Mouse (Mus musculus): ENCODE results near the gene Wdr82. TPM values are rescaled to one million over a fixed set of nuclear protein-coding genes. Genes with fewer than 3 reads are reported as not detected.

Wdr82 gene
- polyA plus RNA-seq, 1 experiment from 2014 or later, result 27.1 TPM

DNA sequence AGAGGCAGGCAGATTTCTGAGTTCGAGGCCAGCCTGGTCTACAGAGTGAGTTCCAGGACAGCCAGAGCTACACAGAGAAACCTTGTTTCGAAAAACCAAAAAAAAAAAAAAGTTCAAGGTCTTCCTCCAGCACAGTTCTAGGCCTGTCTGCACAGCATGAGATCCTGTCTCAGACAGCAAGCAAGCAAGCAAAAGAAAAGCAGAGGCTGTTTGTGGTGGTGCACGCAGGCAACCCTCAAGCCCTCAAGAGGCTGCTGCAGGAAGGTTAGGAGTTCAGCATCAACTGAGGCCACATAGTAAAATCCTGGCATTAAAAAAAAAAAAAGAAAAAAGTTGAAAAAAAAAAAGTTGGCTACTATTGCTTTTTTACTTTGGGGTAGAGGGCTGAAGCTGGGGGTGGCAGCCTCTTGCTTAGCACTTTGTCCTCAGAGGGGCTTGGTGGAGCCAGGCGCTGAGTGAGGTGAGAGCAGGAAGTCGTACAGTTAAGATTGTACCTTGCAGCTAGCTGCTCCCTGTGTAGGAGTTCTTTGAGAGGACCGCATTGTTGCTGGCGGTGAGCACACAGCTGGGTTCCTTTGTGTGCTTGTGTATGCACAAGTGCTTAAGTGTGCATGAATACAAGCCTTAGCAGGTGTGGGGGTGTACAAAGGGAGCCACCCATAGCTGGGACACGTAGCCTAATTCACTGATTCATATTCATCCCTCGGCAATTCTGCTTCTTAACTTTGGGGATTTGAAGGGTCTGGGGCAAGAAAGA, 40.3 kb downstream of the Wdr82 start:
- 62% methylated on average over 9 of the region's 9 CpGs for WGBS
- H3K4me2 ChIP-seq (replicated peaks; ENCODE audit: low read depth, low read length), result peak overlapping the region; percentile 36; the same call in 1 of the 2 replicates
- ATAC-seq (ENCODE audit: low FRiP score, low TSS enrichment), result no peak
- H3K27me3 ChIP-seq (ENCODE audit: control insufficient read depth, insufficient read depth, low read length), result no peaks in the 10 kb centered on the region
- no peak overlapping the region for H3K9ac ChIP-seq (ENCODE audit: low read depth, low read length)
- H3K27ac ChIP-seq (ENCODE audit: low read depth, low read length), result no peak overlapping the region
- peaks cover 13% of the 10 kb centered on the region for H3K4me1 ChIP-seq (ENCODE audit: control insufficient read depth, insufficient read depth, low read length)
- H3K36me3 ChIP-seq (ENCODE audit: control insufficient read depth, insufficient read depth, low read length), result peaks cover 41% of the 10 kb centered on the region
- H3K9me3 ChIP-seq (ENCODE audit: control insufficient read depth, low read length), result no peaks in the 10 kb centered on the region
- no peak overlapping the region for H3K4me3 ChIP-seq (ENCODE audit: low read length)

DNA sequence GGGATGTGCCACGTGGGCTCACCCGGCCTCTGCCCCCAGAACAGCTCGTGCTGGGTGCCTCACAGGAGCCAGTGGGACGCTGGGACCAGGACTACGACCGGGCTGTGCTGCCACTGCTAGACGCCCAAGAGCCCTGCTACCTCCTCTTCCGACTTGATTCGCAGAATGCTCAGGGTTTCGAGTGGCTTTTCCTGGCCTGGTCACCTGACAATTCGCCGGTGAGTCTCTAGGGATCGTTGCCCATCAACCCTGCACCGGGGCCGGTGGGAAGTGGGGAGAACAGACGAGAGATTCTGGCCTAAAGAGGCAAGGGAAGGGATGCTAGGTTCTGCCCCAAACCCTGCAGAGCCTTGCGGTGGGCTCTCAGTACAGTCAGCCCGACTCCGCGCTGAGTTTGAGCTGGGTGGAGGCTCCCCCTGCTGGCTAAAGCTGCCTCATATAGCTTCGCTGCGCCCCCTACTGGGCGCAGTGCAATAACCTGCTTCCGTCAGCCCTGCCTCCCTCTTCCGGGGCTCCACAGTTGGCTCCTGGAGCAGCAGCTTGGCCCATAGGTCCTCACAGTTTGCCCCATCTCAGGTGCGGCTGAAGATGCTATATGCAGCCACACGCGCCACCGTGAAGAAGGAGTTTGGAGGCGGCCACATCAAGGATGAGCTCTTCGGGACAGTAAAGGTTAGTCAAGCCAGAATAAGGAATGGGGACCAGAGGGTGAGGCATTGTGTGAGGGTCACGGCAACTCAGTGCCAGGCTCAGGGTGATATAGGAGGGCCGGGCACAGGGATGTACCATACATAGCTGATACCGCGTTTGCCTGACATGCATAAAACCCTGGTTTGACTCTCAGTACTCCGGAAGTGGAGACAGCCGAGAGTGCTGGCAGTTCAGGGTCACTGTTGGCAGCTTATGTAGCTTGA, 41.2 kb downstream of the Wdr82 start:
- WGBS, result 20% methylated on average over 37 of the region's 37 CpGs
- Histone ChIP-seq H3K4me2 (replicated peaks; ENCODE audit: low read depth, low read length) (peak overlapping the region; percentile 36), H3K27ac (ENCODE audit: low read depth, low read length) (no peak overlapping the region; the same call in 1 of the 2 replicates), H3K4me1 (ENCODE audit: control insufficient read depth, insufficient read depth, low read length) (peaks cover 13% of the 10 kb centered on the region), H3K4me3 (ENCODE audit: low read length) (peak overlapping the region; percentile 15), H3K9me3 (ENCODE audit: control insufficient read depth, low read length) (no peaks in the 10 kb centered on the region), H3K9ac (ENCODE audit: low read depth, low read length) (peak overlapping the region; percentile 52), H3K27me3 (ENCODE audit: control insufficient read depth, insufficient read depth, low read length) (no peaks in the 10 kb centered on the region), H3K36me3 (ENCODE audit: control insufficient read depth, insufficient read depth, low read length) (peaks cover 41% of the 10 kb centered on the region)
- ATAC-seq (ENCODE audit: low FRiP score, low TSS enrichment), result peak; percentile 83

DNA sequence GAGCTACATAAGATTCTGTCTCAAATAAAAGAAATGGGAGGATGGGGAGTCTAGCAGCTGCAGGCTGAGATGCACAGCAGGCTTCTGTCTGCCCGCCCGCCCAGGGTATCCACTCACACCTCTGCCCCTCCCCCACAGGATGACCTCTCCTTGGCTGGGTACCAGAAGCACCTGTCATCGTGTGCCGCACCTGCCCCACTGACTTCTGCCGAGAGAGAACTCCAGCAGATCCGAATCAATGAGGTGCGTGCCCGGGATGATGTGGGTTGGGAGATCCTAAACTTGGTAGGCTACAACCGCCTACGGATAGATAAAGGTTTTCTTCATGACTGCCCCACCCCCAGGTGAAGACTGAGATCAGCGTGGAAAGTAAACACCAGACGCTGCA, 41.9 kb downstream of the Wdr82 start:
- no peak overlapping the region for H3K27ac ChIP-seq (ENCODE audit: low read depth, low read length)
- peaks cover 41% of the 10 kb centered on the region for H3K36me3 ChIP-seq (ENCODE audit: control insufficient read depth, insufficient read depth, low read length)
- H3K9ac ChIP-seq (ENCODE audit: low read depth, low read length), result no peak overlapping the region
- no peaks in the 10 kb centered on the region for H3K27me3 ChIP-seq (ENCODE audit: control insufficient read depth, insufficient read depth, low read length)
- no peak overlapping the region for H3K4me2 ChIP-seq (replicated peaks; ENCODE audit: low read depth, low read length)
- WGBS, result 80% methylated on average over 12 of the region's 12 CpGs
- ATAC-seq (ENCODE audit: low FRiP score, low TSS enrichment), result no peak
- no peaks in the 10 kb centered on the region for H3K9me3 ChIP-seq (ENCODE audit: control insufficient read depth, low read length)
- peaks cover 13% of the 10 kb centered on the region for H3K4me1 ChIP-seq (ENCODE audit: control insufficient read depth, insufficient read depth, low read length)
- no peak overlapping the region for H3K4me3 ChIP-seq (ENCODE audit: low read length)

- no peaks in the 10 kb centered on the region for H3K27me3 ChIP-seq (ENCODE audit: control insufficient read depth, insufficient read depth, low read length)
- H3K9ac ChIP-seq (ENCODE audit: low read depth, low read length), result no peak overlapping the region
- peaks cover 14% of the 10 kb centered on the region for H3K4me1 ChIP-seq (ENCODE audit: control insufficient read depth, insufficient read depth, low read length)
- H3K4me2 ChIP-seq (replicated peaks; ENCODE audit: low read depth, low read length), result no peak overlapping the region
- peaks cover 27% of the 10 kb centered on the region for H3K36me3 ChIP-seq (ENCODE audit: control insufficient read depth, insufficient read depth, low read length)
- H3K9me3 ChIP-seq (ENCODE audit: control insufficient read depth, low read length), result no peaks in the 10 kb centered on the region
- 87% methylated on average over 6 of the region's 6 CpGs for WGBS
- ATAC-seq (ENCODE audit: low FRiP score, low TSS enrichment), result no peak
- H3K4me3 ChIP-seq (ENCODE audit: low read length), result no peak overlapping the region
- no peak overlapping the region for H3K27ac ChIP-seq (ENCODE audit: low read depth, low read length)
Measured at GRCm38 (mm10) chr9:106215341-106216125, 44.8 kb downstream of the Wdr82 start.

DNA sequence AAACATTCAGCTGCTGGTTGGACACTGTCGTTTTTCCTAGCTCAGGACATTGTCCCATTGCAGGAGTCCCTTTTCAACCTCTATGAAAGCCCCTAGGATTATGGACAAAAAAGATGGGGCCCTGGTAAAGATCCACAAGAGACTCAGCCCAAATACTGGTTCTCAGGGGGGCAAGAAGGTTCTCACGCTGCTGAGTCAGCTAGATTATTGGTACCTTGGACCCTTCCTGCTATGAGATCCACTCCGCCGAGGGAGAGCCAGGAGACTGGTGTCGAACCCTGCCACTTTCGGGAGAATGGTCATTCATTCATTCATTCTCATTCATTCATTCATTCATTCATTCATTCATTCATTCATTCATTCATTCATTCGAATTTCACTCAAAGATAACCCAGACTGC, 46.2 kb downstream of the Wdr82 start:
- H3K9ac ChIP-seq (ENCODE audit: low read depth, low read length), result no peak overlapping the region
- 85% methylated on average over 7 of the region's 7 CpGs for WGBS
- peaks cover 15% of the 10 kb centered on the region for H3K4me1 ChIP-seq (ENCODE audit: control insufficient read depth, insufficient read depth, low read length)
- no peak overlapping the region for H3K4me3 ChIP-seq (ENCODE audit: low read length)
- ATAC-seq (ENCODE audit: low FRiP score, low TSS enrichment), result no peak
- peaks cover 27% of the 10 kb centered on the region for H3K36me3 ChIP-seq (ENCODE audit: control insufficient read depth, insufficient read depth, low read length)
- H3K9me3 ChIP-seq (ENCODE audit: control insufficient read depth, low read length), result no peaks in the 10 kb centered on the region
- H3K4me2 ChIP-seq (replicated peaks; ENCODE audit: low read depth, low read length), result no peak overlapping the region
- no peak overlapping the region for H3K27ac ChIP-seq (ENCODE audit: low read depth, low read length)
- H3K27me3 ChIP-seq (ENCODE audit: control insufficient read depth, insufficient read depth, low read length), result no peaks in the 10 kb centered on the region

DNA sequence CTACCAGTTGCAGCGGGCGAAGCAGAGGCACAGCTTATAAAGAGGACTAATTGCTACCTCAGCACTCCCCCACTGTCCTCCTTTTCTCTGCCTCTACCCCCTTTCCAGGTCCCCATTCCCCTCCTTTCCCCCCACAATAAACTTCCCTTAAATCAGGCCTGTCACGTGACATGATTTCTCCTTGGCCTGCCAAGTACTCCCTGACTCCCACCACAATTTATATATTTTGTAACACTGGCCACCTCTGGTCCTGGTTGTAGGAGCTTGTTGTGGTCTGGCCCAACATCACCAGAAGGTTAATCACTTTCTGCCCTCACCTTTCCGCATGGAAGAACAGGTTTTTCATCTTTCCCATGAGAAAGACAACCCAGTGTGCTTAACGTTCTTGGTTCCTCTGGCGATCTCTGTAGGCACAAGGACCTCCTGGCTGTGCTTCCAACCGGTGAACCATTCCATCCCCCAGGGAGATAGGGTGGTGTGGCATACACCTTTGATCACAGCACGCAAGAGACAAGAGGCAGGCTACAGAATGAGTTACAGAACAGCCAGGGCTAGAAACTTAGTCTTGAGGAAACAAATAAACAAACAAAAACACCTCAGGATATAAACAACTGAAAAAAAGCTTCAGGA, 50.3 kb downstream of the Wdr82 start:
- no peaks in the 10 kb centered on the region for H3K9me3 ChIP-seq (ENCODE audit: control insufficient read depth, low read length)
- H3K27ac ChIP-seq (ENCODE audit: low read depth, low read length), result peak overlapping the region; percentile 55; the same call in 1 of the 2 replicates
- no peaks in the 10 kb centered on the region for H3K36me3 ChIP-seq (ENCODE audit: control insufficient read depth, insufficient read depth, low read length)
- peak; percentile 61 for ATAC-seq (ENCODE audit: low FRiP score, low TSS enrichment)
- H3K27me3 ChIP-seq (ENCODE audit: control insufficient read depth, insufficient read depth, low read length), result 0 out of 2 replicates have a peak, but pooled peaks cover 4% of the 10 kb centered on the region
- H3K4me2 ChIP-seq (replicated peaks; ENCODE audit: low read depth, low read length), result no peak overlapping the region
- peaks cover 16% of the 10 kb centered on the region for H3K4me1 ChIP-seq (ENCODE audit: control insufficient read depth, insufficient read depth, low read length)
- H3K9ac ChIP-seq (ENCODE audit: low read depth, low read length), result no peak overlapping the region
- 34% methylated on average over 8 of the region's 8 CpGs for WGBS
- no peak overlapping the region for H3K4me3 ChIP-seq (ENCODE audit: low read length)

DNA sequence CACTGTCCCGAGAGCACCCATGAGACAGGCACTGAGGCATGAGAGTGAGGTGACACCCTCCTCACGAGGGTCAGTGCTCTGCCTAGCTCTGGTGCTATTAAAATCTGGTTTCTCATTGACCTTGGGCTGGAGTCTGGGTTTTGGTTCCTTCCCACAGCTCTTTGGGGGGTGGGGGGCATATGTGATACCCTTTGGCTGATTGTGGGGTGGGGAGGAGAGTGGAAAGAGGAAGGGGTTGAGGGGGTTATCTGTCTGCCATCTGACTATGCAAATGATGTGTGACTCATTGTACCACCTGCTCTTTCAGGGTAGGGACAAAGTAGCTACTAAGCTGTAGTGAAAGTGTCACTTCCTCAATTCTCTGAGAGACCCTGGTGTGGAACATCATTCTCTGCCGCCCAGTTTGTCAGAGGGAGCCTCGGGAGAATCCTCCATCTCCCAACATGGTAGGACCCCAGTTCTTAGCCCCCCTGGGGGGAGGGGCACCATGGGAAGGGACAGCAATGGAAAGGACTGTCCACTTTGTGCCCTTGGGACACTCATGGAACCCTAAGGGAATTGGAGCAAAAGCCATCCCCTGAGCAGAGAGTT, 51.6 kb downstream of the Wdr82 start, which contains the start of gene Tlr9:
Gene Tlr9, plus strand, starts transcription at position 338 of the 591 bp plus-strand sequence.
- Histone ChIP-seq H3K9me3 (ENCODE audit: control insufficient read depth, low read length) (no peaks in the 10 kb centered on the region), H3K4me2 (replicated peaks; ENCODE audit: low read depth, low read length) (no peak within 1 kb of the TSS; the same call in 1 of the 2 replicates), H3K4me3 (ENCODE audit: low read length) (no peak within 1 kb of the TSS), H3K36me3 (ENCODE audit: control insufficient read depth, insufficient read depth, low read length) (no peaks in the 10 kb centered on the region), H3K4me1 (ENCODE audit: control insufficient read depth, insufficient read depth, low read length) (peaks cover 20% of the 10 kb centered on the region), H3K9ac (ENCODE audit: low read depth, low read length) (no peak within 1 kb of the TSS), H3K27ac (ENCODE audit: low read depth, low read length) (peak within 1 kb of the TSS; percentile 55; the same call in 1 of the 2 replicates), H3K27me3 (ENCODE audit: control insufficient read depth, insufficient read depth, low read length) (peaks cover 4% of the 10 kb centered on the region; the same call in 1 of the 2 replicates)
- no peak for ATAC-seq (ENCODE audit: low FRiP score, low TSS enrichment)
- WGBS, result 44% methylated on average over 4 of the region's 4 CpGs

DNA sequence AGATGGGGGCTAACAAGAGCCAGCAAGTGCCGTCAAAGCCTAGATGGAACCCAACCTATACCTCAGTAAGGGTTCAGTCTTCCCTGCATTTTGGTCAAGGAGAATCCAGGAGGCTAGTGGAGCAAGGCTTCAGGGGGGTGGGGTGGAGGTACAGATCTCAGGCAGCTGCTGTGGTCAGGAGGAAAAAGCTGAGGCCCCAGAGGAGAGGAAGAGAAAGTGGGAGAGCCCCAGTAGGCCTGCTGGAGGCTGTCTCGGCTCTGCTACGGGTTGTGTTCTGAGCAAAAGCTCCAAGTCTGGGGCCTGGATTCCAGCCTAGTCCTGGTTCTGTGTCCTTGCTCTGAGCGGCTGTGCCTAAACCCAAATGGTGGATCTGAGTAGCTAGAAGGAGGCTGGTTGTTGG, 52.3 kb downstream of the Wdr82 start:
- H3K36me3 ChIP-seq (ENCODE audit: control insufficient read depth, insufficient read depth, low read length), result no peaks in the 10 kb centered on the region
- no peak overlapping the region for H3K27ac ChIP-seq (ENCODE audit: low read depth, low read length)
- ATAC-seq (ENCODE audit: low FRiP score, low TSS enrichment), result no peak
- no peaks in the 10 kb centered on the region for H3K9me3 ChIP-seq (ENCODE audit: control insufficient read depth, low read length)
- WGBS, result 91% methylated on average over 4 of the region's 4 CpGs
- H3K27me3 ChIP-seq (ENCODE audit: control insufficient read depth, insufficient read depth, low read length), result peaks cover 4% of the 10 kb centered on the region; the same call in 1 of the 2 replicates
- no peak overlapping the region for H3K4me3 ChIP-seq (ENCODE audit: low read length)
- no peak overlapping the region; the same call in 1 of the 2 replicates for H3K4me2 ChIP-seq (replicated peaks; ENCODE audit: low read depth, low read length)
- peaks cover 20% of the 10 kb centered on the region for H3K4me1 ChIP-seq (ENCODE audit: control insufficient read depth, insufficient read depth, low read length)
- no peak overlapping the region for H3K9ac ChIP-seq (ENCODE audit: low read depth, low read length)

Data from kidney, embryonic 14.5 days (tissue).